Mouse (Mus musculus): Measurements from ENCODE around the gene Tspan14. TPM values are rescaled to one million over a fixed set of nuclear protein-coding genes. Genes with fewer than 3 reads are reported as not detected.

Gene Tspan14
- polyA plus RNA-seq, 1 experiment from 2014 or later: 87.6 TPM

DNA sequence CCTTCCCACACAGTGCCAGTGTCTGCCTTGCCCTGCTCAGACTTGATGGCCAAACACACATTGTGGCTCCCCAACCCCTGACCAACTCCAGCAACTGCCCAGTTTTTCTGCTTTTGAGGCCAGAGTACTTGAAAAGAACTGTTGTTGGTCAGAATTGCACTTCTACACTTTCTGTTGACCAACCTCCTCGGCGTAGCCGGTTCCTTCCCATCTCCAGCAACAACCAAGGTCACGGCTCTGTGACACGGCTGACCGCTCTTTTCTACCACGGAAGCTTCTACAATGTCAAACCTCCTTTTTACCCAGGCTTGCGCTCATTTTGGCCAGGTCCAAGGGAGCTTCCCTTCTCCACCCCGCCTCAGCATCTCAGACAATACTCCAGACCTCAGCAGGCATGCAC, 34.4 kb downstream of the Tspan14 start:
- Histone ChIP-seq H3K9me3 (no peaks in the 10 kb centered on the region), H3K4me3 (no peak overlapping the region), H3K27ac (no peak overlapping the region), H3K9ac (no peak overlapping the region), H3K27me3 (no peaks in the 10 kb centered on the region), H3K4me2 (replicated peaks) (no peak overlapping the region), H3K4me1 (peaks cover 11% of the 10 kb centered on the region), H3K36me3 (no peaks in the 10 kb centered on the region)
- WGBS: 86% methylated on average over 9 of the region's 9 CpGs
- ATAC-seq (ENCODE audit: insufficient number of reproducible peaks, insufficient read depth, low FRiP score, low TSS enrichment): no peak

DNA sequence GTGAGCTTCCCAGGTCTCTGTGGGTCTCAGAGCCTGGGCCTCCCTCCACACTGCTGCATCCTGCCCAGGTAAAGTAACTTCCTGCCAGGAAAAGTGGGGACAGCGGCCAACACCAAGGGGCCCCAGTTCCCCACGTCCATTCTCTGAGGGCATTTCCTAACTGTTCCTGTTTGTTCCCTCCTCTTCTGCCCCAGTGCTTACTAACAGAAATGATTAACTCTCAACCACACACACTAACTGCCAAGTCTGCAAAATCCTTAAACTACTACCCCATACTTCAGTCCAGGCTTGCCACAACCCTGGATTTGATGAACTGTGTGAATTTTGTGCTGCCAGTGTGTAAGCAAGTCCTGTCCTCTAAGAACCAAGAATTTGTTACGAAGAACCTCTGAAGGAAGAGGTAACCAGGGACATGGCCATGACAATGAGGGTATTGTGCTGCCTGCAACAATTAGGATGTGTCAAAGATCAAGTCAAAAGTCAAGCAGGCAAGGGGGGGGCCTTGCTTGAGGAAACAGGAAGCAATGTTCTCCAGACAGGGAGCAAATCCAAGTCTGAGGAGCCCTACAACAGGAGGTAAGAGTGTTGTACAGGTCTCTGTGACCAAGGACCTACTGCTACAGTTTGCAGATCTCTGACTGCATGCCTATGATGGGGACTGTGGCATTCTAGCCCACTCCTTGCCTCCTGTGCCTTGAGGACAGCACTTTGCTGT, 35.3 kb downstream of the Tspan14 start:
- Histone ChIP-seq H3K27me3 (no peaks in the 10 kb centered on the region), H3K4me1 (peaks cover 14% of the 10 kb centered on the region), H3K4me2 (replicated peaks) (no peak overlapping the region), H3K4me3 (no peak overlapping the region), H3K9me3 (no peaks in the 10 kb centered on the region), H3K9ac (no peak overlapping the region), H3K27ac (no peak overlapping the region), H3K36me3 (no peaks in the 10 kb centered on the region)
- 27% methylated on average over 3 of the region's 3 CpGs for WGBS
- ATAC-seq (ENCODE audit: insufficient number of reproducible peaks, insufficient read depth, low FRiP score, low TSS enrichment): no peak

DNA sequence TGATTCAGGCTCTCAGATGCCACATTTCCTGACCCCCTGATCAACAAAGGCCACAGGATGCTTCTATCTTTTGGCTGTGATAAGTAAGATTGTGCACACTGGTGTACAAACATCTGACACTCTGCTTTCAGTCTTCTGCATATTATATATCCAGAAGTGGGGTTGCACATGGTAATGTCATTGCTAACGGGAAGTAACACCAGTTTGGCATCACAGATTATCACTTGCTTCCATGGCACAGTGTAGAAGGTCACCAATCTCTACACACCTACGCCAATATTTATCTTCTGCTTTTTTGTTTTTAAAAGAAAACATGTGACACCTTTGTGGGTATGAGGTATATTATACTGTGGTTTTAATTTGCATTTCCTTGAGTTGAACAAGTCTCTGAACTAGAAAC, 36.7 kb downstream of the Tspan14 start:
- no peaks in the 10 kb centered on the region for H3K9me3 ChIP-seq
- no peaks in the 10 kb centered on the region for H3K27me3 ChIP-seq
- no peak overlapping the region for H3K27ac ChIP-seq
- WGBS: 83% methylated on average over 2 of the region's 2 CpGs
- ATAC-seq (ENCODE audit: insufficient number of reproducible peaks, insufficient read depth, low FRiP score, low TSS enrichment): no peak
- H3K9ac ChIP-seq: no peak overlapping the region
- H3K4me3 ChIP-seq: no peak overlapping the region
- no peak overlapping the region for H3K4me2 ChIP-seq (replicated peaks)
- no peaks in the 10 kb centered on the region; the same call in 1 of the 2 replicates for H3K36me3 ChIP-seq
- peaks cover 14% of the 10 kb centered on the region for H3K4me1 ChIP-seq

DNA sequence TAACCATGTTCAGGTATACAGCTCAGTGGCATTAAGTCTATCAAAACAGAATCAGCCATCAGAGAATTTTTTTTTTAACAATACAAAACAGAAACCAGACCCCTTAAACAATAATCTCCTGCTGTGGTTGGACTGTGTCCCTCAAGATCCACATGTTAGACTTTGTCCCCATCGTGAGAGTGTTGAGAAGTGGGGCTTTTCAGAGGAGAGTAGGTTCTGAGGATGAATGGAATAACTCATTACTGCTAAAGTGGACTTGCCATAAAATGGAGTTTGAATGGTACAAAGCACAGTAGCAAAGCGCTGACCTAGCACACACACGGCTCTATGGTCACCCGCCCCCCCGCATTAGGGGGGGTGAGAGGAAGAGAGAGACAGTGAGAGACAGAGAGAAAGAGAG, 37.7 kb downstream of the Tspan14 start:
- Histone ChIP-seq H3K9ac (no peak overlapping the region), H3K27ac (no peak overlapping the region), H3K36me3 (no peaks in the 10 kb centered on the region; the same call in 1 of the 2 replicates), H3K4me2 (replicated peaks) (no peak overlapping the region), H3K9me3 (no peaks in the 10 kb centered on the region), H3K4me1 (peaks cover 22% of the 10 kb centered on the region), H3K27me3 (no peaks in the 10 kb centered on the region), H3K4me3 (no peak overlapping the region)
- 78% methylated on average over 5 of the region's 5 CpGs for WGBS
- ATAC-seq (ENCODE audit: insufficient number of reproducible peaks, insufficient read depth, low FRiP score, low TSS enrichment): no peak

DNA sequence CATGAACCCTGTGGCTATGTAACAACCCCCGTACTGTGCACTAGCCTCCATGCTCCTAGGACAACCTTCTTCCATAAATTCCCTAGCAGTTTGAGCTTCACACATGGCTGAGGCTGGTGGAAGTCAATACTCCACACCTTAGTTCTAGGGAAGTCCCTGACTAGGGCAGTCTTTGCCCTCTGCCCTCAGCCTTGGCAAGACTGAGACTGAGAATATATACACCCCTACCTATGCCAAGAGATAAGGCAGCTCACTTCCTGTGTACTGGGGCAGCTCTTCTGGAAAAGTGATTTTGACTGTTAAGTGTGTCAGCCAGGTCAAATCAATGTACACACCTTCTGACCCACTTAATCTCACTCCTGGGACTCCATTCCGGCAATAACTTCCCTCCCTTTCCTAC, 39.6 kb downstream of the Tspan14 start:
- 66% methylated on average over 2 of the region's 2 CpGs for WGBS
- Histone ChIP-seq H3K36me3 (no peaks in the 10 kb centered on the region; the same call in 1 of the 2 replicates), H3K9me3 (no peaks in the 10 kb centered on the region), H3K4me3 (no peak overlapping the region), H3K27me3 (no peaks in the 10 kb centered on the region), H3K4me1 (peaks cover 18% of the 10 kb centered on the region), H3K4me2 (replicated peaks) (no peak overlapping the region), H3K9ac (no peak overlapping the region), H3K27ac (no peak overlapping the region)
- no peak for ATAC-seq (ENCODE audit: insufficient number of reproducible peaks, insufficient read depth, low FRiP score, low TSS enrichment)

DNA sequence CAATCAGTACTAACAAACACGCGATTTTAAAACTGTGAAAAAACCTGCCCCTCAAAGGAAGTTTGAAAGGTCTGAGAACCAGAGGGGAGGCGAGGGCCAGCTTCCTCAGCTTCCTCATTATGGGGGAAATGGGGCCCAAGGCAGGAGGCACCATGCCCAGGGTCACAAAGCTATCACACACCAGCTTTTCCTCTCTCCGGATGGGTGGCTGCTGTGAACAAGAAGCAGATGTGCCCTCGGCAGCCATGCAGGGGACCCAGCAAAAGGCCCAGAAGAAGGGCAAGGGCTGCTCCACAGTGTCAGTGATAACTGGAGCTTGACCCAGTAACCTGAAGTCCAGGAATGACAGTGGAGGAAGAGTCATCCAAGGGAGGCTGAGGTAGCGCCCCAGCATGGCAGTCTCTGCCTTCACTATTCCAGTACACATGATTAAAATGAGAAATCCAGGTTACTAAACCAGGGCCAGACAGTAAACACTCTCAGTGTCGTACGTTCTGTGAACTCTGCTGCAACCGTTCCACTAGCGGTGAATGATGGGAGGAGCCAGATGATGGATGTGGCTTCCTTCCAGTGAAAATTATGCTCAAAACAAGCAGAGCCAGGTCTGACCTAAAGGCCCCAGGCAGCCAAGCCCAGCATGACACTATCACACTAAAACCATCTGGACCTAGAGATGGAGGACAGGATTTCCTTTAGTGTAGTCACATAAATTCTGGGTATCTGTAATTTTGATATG, 42.1 kb downstream of the Tspan14 start:
- Histone ChIP-seq H3K4me3 (no peak overlapping the region), H3K27me3 (no peaks in the 10 kb centered on the region), H3K4me2 (replicated peaks) (no peak overlapping the region), H3K9me3 (no peaks in the 10 kb centered on the region), H3K27ac (no peak overlapping the region), H3K36me3 (no peaks in the 10 kb centered on the region; the same call in 1 of the 2 replicates), H3K4me1 (peaks cover 12% of the 10 kb centered on the region; the same call in 1 of the 2 replicates), H3K9ac (no peak overlapping the region)
- ATAC-seq (ENCODE audit: insufficient number of reproducible peaks, insufficient read depth, low FRiP score, low TSS enrichment): no peak
- 38% methylated on average over 10 of the region's 10 CpGs for WGBS

DNA sequence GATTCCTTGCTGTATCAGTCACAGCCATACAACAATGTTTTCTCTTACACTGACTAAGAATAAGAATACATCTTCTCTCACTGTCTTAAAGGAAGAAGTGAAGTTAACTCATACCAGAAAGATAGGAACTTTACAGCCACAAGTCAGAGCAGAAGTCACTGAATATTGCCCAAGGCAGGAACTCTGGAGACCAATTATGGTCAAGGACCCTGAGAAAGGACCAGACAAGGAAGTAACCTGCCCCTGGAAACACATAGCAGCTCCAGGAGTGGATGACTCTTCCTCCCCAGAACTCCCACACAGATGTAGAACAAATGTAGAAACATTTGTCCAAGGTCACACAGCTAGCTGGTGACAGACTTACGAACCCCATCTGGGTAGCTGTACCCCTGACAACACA, 45.4 kb downstream of the Tspan14 start:
- H3K27me3 ChIP-seq: no peaks in the 10 kb centered on the region
- peaks cover 9% of the 10 kb centered on the region; the same call in 1 of the 2 replicates for H3K4me1 ChIP-seq
- H3K9me3 ChIP-seq: no peaks in the 10 kb centered on the region
- ATAC-seq (ENCODE audit: insufficient number of reproducible peaks, insufficient read depth, low FRiP score, low TSS enrichment): no peak
- 79% methylated on average over 1 of the region's 1 CpGs for WGBS
- H3K4me2 ChIP-seq (replicated peaks): no peak overlapping the region
- no peak overlapping the region for H3K27ac ChIP-seq
- no peaks in the 10 kb centered on the region; the same call in 1 of the 2 replicates for H3K36me3 ChIP-seq
- no peak overlapping the region for H3K9ac ChIP-seq
- no peak overlapping the region for H3K4me3 ChIP-seq

DNA sequence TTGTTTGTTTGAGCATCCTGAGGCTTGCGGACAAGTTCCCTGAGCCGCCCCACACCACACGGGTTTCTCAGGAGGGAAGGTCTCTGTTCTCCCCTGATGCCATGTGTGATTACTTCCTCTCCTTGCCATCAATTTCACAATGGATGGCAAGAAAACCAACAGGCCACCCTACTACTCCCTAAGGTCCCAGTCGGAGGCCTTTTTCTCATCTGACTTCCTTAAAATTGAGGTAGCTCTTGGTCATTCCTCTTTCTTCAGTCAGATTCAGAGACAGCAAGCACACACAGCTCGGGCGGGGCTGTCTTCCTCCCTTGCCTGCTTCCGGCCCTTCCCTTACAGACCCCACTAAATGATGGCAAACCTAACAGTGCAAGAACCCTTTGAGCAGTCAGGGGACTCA, 47.1 kb downstream of the Tspan14 start:
- Histone ChIP-seq H3K9me3 (no peaks in the 10 kb centered on the region), H3K9ac (no peak overlapping the region), H3K27ac (no peak overlapping the region), H3K36me3 (peaks cover 12% of the 10 kb centered on the region), H3K4me2 (replicated peaks) (no peak overlapping the region), H3K4me3 (no peak overlapping the region), H3K4me1 (peaks cover 6% of the 10 kb centered on the region; the same call in 1 of the 2 replicates), H3K27me3 (no peaks in the 10 kb centered on the region)
- WGBS: 90% methylated on average over 7 of the region's 7 CpGs
- no peak for ATAC-seq (ENCODE audit: insufficient number of reproducible peaks, insufficient read depth, low FRiP score, low TSS enrichment)

DNA sequence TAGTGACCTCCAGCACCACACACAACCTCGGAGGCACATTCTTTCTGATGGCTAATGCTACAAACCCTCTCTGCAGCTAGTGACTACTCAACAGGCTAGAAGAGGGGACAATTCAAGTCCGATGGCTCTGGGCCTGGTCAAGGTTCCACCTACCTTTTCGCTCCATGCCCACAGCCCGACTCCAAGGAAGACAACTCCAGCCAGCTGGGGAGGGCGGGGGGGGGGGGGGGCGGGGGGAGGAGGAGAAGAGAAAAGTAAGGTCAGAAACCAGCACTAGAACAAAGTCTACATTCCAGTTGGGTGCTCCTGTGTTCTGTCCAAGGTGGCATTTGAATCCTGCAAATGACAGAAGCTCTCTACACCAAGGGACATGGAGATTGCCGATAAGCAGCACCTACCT, 48.1 kb downstream of the Tspan14 start:
- no peaks in the 10 kb centered on the region for H3K27me3 ChIP-seq
- ATAC-seq (ENCODE audit: insufficient number of reproducible peaks, insufficient read depth, low FRiP score, low TSS enrichment): no peak
- no peaks in the 10 kb centered on the region for H3K9me3 ChIP-seq
- H3K4me3 ChIP-seq: no peak overlapping the region
- WGBS: 82% methylated on average over 5 of the region's 7 CpGs
- H3K9ac ChIP-seq: no peak overlapping the region
- H3K27ac ChIP-seq: no peak overlapping the region
- H3K4me1 ChIP-seq: no peaks in the 10 kb centered on the region
- H3K4me2 ChIP-seq (replicated peaks): no peak overlapping the region
- H3K36me3 ChIP-seq: peaks cover 22% of the 10 kb centered on the region

DNA sequence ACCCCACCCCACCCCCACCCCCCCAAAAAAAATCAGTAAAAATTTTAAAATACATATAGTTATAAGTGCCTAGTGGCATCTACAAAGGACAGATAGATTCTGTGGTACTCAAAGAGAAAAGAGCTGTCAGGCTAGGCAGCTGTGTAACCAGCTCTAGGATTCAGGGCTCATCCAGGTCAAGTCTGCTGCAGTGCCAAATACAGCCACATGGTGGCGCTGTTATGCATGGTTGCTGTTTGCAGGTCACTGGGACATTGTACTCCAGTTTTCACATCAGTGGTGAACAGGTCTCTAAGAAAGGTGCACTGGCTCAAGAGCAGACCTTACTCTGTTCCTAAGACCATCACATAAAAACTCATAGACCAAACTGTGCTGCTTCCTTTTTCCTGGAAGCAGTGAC, 49.0 kb downstream of the Tspan14 start:
- H3K9ac ChIP-seq: no peak overlapping the region
- H3K9me3 ChIP-seq: no peaks in the 10 kb centered on the region
- no peaks in the 10 kb centered on the region for H3K4me1 ChIP-seq
- H3K4me3 ChIP-seq: no peak overlapping the region
- H3K4me2 ChIP-seq (replicated peaks): no peak overlapping the region
- H3K27me3 ChIP-seq: no peaks in the 10 kb centered on the region
- H3K27ac ChIP-seq: no peak overlapping the region
- peaks cover 29% of the 10 kb centered on the region for H3K36me3 ChIP-seq
- WGBS: 0% methylated on average over 1 of the region's 1 CpGs
- ATAC-seq (ENCODE audit: insufficient number of reproducible peaks, insufficient read depth, low FRiP score, low TSS enrichment): peak; percentile 11; the same call in 1 of the 2 replicates

DNA sequence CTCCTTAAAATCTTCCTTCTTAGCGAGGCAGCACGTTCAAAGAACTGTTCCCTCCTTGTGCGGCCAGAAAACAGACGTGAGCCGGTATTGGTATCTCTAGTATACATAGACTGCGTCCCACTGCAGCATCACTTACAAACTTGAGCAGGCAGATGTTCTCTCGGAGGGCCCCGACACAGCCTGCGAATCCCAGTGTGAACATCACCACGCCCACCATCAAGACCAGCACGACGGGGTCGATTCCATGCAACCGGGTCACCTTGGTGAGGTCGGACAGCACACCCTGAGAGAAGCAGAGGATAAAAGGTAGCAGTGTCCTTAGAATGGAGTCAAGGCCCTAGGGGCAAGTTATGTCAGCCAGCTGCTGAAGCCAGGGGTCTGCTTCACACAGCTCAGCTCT, 49.9 kb downstream of the Tspan14 start:
- Histone ChIP-seq H3K4me3 (no peak overlapping the region), H3K36me3 (peaks cover 32% of the 10 kb centered on the region), H3K4me1 (no peaks in the 10 kb centered on the region), H3K9ac (no peak overlapping the region), H3K27me3 (no peaks in the 10 kb centered on the region), H3K9me3 (no peaks in the 10 kb centered on the region), H3K27ac (no peak overlapping the region), H3K4me2 (replicated peaks) (no peak overlapping the region)
- no peak for ATAC-seq (ENCODE audit: insufficient number of reproducible peaks, insufficient read depth, low FRiP score, low TSS enrichment)
- 82% methylated on average over 14 of the region's 15 CpGs for WGBS

DNA sequence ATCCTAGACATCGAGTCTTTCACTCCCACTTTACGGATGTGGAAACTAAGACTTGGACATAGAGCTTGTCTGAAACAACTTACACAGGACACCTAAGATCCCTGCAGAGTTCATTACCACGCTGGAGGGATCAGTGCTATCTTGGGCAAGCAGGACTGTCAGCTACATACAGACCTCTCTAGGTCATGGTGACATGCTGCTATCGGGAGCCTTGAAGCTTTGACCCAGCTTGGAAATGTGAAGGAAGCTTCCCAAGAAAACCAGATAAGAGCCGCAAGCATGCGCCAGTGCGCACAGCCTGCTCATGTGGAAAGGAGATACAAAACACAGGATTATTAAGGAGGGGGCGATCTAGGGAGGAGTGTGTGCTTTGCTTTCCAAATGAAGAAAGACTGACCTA, 50.8 kb downstream of the Tspan14 start:
- H3K4me1 ChIP-seq: no peaks in the 10 kb centered on the region
- H3K36me3 ChIP-seq: peaks cover 35% of the 10 kb centered on the region
- H3K27ac ChIP-seq: no peak overlapping the region
- no peak overlapping the region for H3K4me2 ChIP-seq (replicated peaks)
- 91% methylated on average over 8 of the region's 8 CpGs for WGBS
- no peak overlapping the region for H3K9ac ChIP-seq
- H3K27me3 ChIP-seq: no peaks in the 10 kb centered on the region
- no peak for ATAC-seq (ENCODE audit: insufficient number of reproducible peaks, insufficient read depth, low FRiP score, low TSS enrichment)
- H3K9me3 ChIP-seq: no peaks in the 10 kb centered on the region
- H3K4me3 ChIP-seq: no peak overlapping the region

Data from embryonic facial prominence, embryonic 12.5 days (tissue).